Mouse (Mus musculus) bone marrow macrophage, adult 2 months (primary cell): ENCODE results near the gene Pttg1. TPM values are rescaled to one million over a fixed set of nuclear protein-coding genes. Genes with fewer than 3 reads are reported as not detected.
A peak's percentile ranks its signal among the peaks of the same experiment; 100 is the strongest.

Source experiments
- H3K27ac ChIP-seq: 2 replicates; pipeline ENCODE4 v1.5.1; 2012; ENCODE audit warnings: low read depth, low read length; ENCODE audit not compliant: insufficient read depth
- H3K4me1 ChIP-seq: 2 replicates; pipeline ENCODE4 v1.6.1; 2012; ENCODE audit warnings: low read length; ENCODE audit not compliant: control insufficient read depth, insufficient read depth
- H3K4me3 ChIP-seq: 2 replicates; pipeline ENCODE4 v1.5.1; 2012; ENCODE audit warnings: mild to moderate bottlenecking, low read length, moderate library complexity; ENCODE audit not compliant: insufficient read depth
- CTCF ChIP-seq: IDR thresholded peaks from 2 replicates; pipeline ENCODE4 v1.5.1; 2012; ENCODE audit warnings: low read depth, mild to moderate bottlenecking, low read length, moderate library complexity
- POLR2A ChIP-seq: IDR thresholded peaks from 2 replicates; pipeline ENCODE4 v1.6.1; 2012; ENCODE audit warnings: mild to moderate bottlenecking, low read depth, low read length, borderline replicate concordance
- polyA plus RNA-seq: library from polyadenylated mRNA; stranded (reverse); fragments of >200 nt; gene quantifications from 2 replicates; pipeline ENCODE4 v1.2.4, GENCODE M21; 2012; ENCODE audit not compliant: missing spikeins, insufficient read depth, insufficient read length

Pttg1 gene
- polyA plus RNA-seq, 1 experiment: 60.1 TPM

GRCm38 (mm10) chr11:43377083-43377850 lies 48.8 kb downstream of the Pttg1 start:
- no peak for TF ChIP-seq POLR2A
- TF ChIP-seq CTCF: no peak
- no peak overlapping the region for H3K4me3 ChIP-seq
- peaks cover 61% of the 10 kb centered on the region for H3K4me1 ChIP-seq
- no peak overlapping the region for H3K27ac ChIP-seq

GRCm38 (mm10) chr11:43376598-43376997 lies 49.5 kb downstream of the Pttg1 start:
- H3K27ac ChIP-seq: no peak overlapping the region
- H3K4me1 ChIP-seq: peaks cover 56% of the 10 kb centered on the region
- TF ChIP-seq CTCF (no peak), POLR2A (no peak)
- H3K4me3 ChIP-seq: no peak overlapping the region

- 0 out of 2 replicates have a peak overlapping the region, but pooled peaks have one; percentile 14 for H3K27ac ChIP-seq
- peaks cover 39% of the 10 kb centered on the region for H3K4me1 ChIP-seq
- no peak for TF ChIP-seq CTCF
- TF ChIP-seq POLR2A: no peak
- no peak overlapping the region for H3K4me3 ChIP-seq
These were observed 51.1 kb downstream of the Pttg1 start for GRCm38 (mm10) chr11:43374956-43375355.

- H3K27ac ChIP-seq: no peak overlapping the region
- no peak for TF ChIP-seq POLR2A
- no peak for TF ChIP-seq CTCF
- peaks cover 42% of the 10 kb centered on the region for H3K4me1 ChIP-seq
- H3K4me3 ChIP-seq: no peak overlapping the region
These were observed 52.7 kb downstream of the Pttg1 start for GRCm38 (mm10) chr11:43373367-43373766.

GRCm38 (mm10) chr11:43371807-43372206 lies 54.2 kb downstream of the Pttg1 start:
- H3K4me3 ChIP-seq: no peak overlapping the region
- TF ChIP-seq POLR2A: no peak
- TF ChIP-seq CTCF: no peak

More at GRCm38 (mm10) chr11:43371807-43372206, 54.2 kb downstream of the Pttg1 start:
- H3K27ac ChIP-seq: no peak overlapping the region
- H3K4me1 ChIP-seq: peaks cover 33% of the 10 kb centered on the region

Other genes starting within 250 kb of the Pttg1 start
- gene Slu7, start 7.5 kb upstream of the Pttg1 start, polyA plus RNA-seq: 65.4 and 68.9 TPM in 2 replicates
- gene C1qtnf2, start 48.0 kb upstream of the Pttg1 start, polyA plus RNA-seq: not detected in 2 replicates
- gene Ccnjl, start 102.5 kb upstream of the Pttg1 start, polyA plus RNA-seq: not detected in 2 replicates
- not detected in 2 replicates for gene 4933415A04Rik, start 160.8 kb upstream of the Pttg1 start, polyA plus RNA-seq
- gene Fabp6, start 175.3 kb upstream of the Pttg1 start, polyA plus RNA-seq: not detected in 2 replicates